Mouse (Mus musculus) ES-Bruce4 (cell line): ENCODE results near the gene Paxip1. TPM values are rescaled to one million over a fixed set of nuclear protein-coding genes. Genes with fewer than 3 reads are reported as not detected.

Experiments
- H3K27ac ChIP-seq: 2 replicates; pipeline ENCODE4 v1.5.1; 2012; ENCODE audit warnings: low read length, inconsistent platforms; ENCODE audit not compliant: insufficient read depth
- H3K27me3 ChIP-seq: 2 replicates; pipeline ENCODE4 v1.6.1; 2012; ENCODE audit warnings: mild to moderate bottlenecking, low read length, inconsistent platforms; ENCODE audit not compliant: control insufficient read depth, poor library complexity, insufficient read depth, severe bottlenecking
- H3K36me3 ChIP-seq: 2 replicates; pipeline ENCODE4 v1.6.1; 2012; ENCODE audit warnings: inconsistent platforms, mild to moderate bottlenecking, low read length, moderate library complexity; ENCODE audit not compliant: control insufficient read depth, poor library complexity, insufficient read depth, severe bottlenecking
- H3K4me1 ChIP-seq: one replicate; pipeline ENCODE4 v1.8.1; 2011; ENCODE audit warnings: low read length; ENCODE audit not compliant: control insufficient read depth, insufficient read depth
- H3K4me3 ChIP-seq: 2 replicates; pipeline ENCODE4 v1.5.1; 2011; ENCODE audit warnings: low read depth, mild to moderate bottlenecking, low read length
- H3K9ac ChIP-seq: 2 replicates; pipeline ENCODE4 v1.6.1; 2012; ENCODE audit warnings: low read depth, mild to moderate bottlenecking, inconsistent platforms; ENCODE audit not compliant: poor library complexity, severe bottlenecking
- H3K9me3 ChIP-seq: replicated peaks from 2 replicates; pipeline ENCODE4 v1.6.1; 2012; ENCODE audit warnings: mild to moderate bottlenecking, low read length, inconsistent platforms; ENCODE audit not compliant: control insufficient read depth, poor library complexity, insufficient read depth, severe bottlenecking
- CTCF ChIP-seq: IDR thresholded peaks from one replicate; pipeline ENCODE4 v1.8.1; 2011; ENCODE audit warnings: low read depth, low read length
- EP300 ChIP-seq: IDR thresholded peaks from 2 replicates; pipeline ENCODE4 v1.6.1; 2011; ENCODE audit warnings: low read depth, low read length; ENCODE audit not compliant: insufficient read depth
- POLR2A ChIP-seq: IDR thresholded peaks from one replicate; pipeline ENCODE4 v1.8.1; 2011; ENCODE audit warnings: low read length; ENCODE audit not compliant: insufficient read depth
- polyA plus RNA-seq: library from polyadenylated mRNA; stranded (reverse); fragments of >200 nt; gene quantifications from 2 replicates; pipeline ENCODE4 v1.2.4, GENCODE M21; 2011; ENCODE audit warnings: low read depth; ENCODE audit not compliant: missing spikeins, insufficient read depth, insufficient read length

Paxip1 gene
- polyA plus RNA-seq, 1 experiment, result 59.3 TPM

- no peak overlapping the region for H3K9ac ChIP-seq
- H3K36me3 ChIP-seq, result no peaks in the 10 kb centered on the region
- H3K9me3 ChIP-seq, result no peaks in the 10 kb centered on the region
- H3K4me1 ChIP-seq, result peaks cover 9% of the 10 kb centered on the region
- no peak overlapping the region for H3K4me3 ChIP-seq
- H3K27me3 ChIP-seq, result no peaks in the 10 kb centered on the region
- H3K27ac ChIP-seq, result peak overlapping the region; percentile 88
- no peak for TF ChIP-seq EP300
- TF ChIP-seq CTCF, result no peak
- TF ChIP-seq POLR2A, result no peak
These were observed 27.6 kb upstream of the Paxip1 start for GRCm38 (mm10) chr5:27818840-27819672.

DNA sequence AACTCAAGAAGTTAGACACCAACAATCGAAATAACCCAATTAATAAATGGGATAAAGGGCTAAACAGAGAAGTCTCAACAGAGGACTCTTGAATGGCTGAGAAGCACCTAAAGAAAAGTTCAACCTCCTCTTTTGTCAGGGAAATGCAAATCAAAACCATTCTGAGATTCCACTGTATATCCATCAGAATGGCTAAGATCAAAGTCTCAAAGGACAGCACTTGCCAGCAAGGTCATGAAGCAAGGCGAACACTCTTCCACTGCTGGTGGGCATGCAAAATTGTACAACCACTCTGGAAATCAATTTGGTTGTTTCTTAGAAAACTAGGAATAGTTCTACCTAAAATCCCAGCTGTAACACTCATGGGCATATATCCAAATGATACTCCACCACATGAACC, 22.8 kb upstream of the Paxip1 start:
- no peaks in the 10 kb centered on the region for H3K27me3 ChIP-seq
- H3K36me3 ChIP-seq, result no peaks in the 10 kb centered on the region
- no peak overlapping the region for H3K4me3 ChIP-seq
- H3K27ac ChIP-seq, result no peak overlapping the region
- H3K4me1 ChIP-seq, result peaks cover 12% of the 10 kb centered on the region
- 0 out of 2 replicates have a peak, but pooled peaks have one; percentile 47 for TF ChIP-seq EP300
- TF ChIP-seq CTCF, result no peak
- no peak overlapping the region for H3K9ac ChIP-seq
- H3K9me3 ChIP-seq, result no peaks in the 10 kb centered on the region

DNA sequence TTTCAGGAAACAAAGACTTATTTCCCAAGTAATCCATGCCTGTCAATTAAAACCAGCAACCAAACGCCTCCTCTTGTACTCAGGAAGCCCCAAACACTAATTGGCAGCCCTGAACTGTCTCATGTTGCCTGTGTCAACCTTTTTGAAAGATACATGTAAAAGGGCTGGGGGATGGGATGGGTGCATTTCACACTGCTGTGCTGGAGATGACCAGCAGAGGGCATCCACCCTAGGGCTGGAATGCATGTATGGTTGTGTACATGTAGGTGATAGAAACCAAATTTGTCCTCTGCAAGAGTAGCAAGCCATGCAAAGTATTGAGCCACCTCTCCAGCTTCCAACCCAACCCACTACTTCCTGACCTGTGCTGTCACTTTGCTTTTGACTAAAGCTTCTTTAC, 2.4 kb upstream of the Paxip1 start:
- Histone ChIP-seq H3K4me3 (no peak overlapping the region), H3K4me1 (peaks cover 8% of the 10 kb centered on the region), H3K27me3 (no peaks in the 10 kb centered on the region), H3K9me3 (no peaks in the 10 kb centered on the region), H3K36me3 (peaks cover 3% of the 10 kb centered on the region), H3K9ac (no peak overlapping the region), H3K27ac (no peak overlapping the region)
- peak; percentile 92 for TF ChIP-seq CTCF
- TF ChIP-seq POLR2A, result no peak

- Histone ChIP-seq H3K9me3 (no peaks in the 10 kb centered on the region), H3K4me1 (peaks cover 8% of the 10 kb centered on the region), H3K9ac (peak overlapping the region; percentile 89), H3K27ac (no peak overlapping the region), H3K27me3 (no peaks in the 10 kb centered on the region), H3K4me3 (peak overlapping the region; percentile 71), H3K36me3 (peaks cover 12% of the 10 kb centered on the region)
- TF ChIP-seq EP300 (no peak), CTCF (no peak)
These were observed 1.2 kb upstream of the Paxip1 start for GRCm38 (mm10) chr5:27792531-27793205.

DNA sequence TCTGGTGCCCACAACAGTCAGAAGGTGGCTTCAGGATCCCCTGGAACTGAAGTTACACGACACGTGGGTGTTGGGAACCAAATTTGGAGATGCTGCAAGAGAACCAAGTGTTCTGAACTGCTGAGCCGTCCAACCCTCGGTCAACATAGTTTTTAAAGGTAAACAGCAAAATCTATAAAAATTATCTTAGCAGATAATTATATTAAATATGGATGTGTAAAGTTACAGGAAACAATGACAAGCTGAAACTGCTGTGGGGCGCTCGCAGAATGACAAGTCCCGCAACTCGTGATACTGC, 631 bp upstream of the Paxip1 start:
- TF ChIP-seq POLR2A, result no peak
- TF ChIP-seq EP300, result no peak
- TF ChIP-seq CTCF, result no peak
- peak overlapping the region; percentile 89 for H3K9ac ChIP-seq
- H3K36me3 ChIP-seq, result peaks cover 17% of the 10 kb centered on the region
- peaks cover 8% of the 10 kb centered on the region for H3K4me1 ChIP-seq
- H3K27ac ChIP-seq, result peak overlapping the region; percentile 5; the same call in 1 of the 2 replicates
- no peaks in the 10 kb centered on the region for H3K27me3 ChIP-seq
- no peaks in the 10 kb centered on the region for H3K9me3 ChIP-seq
- peak overlapping the region; percentile 71 for H3K4me3 ChIP-seq

DNA sequence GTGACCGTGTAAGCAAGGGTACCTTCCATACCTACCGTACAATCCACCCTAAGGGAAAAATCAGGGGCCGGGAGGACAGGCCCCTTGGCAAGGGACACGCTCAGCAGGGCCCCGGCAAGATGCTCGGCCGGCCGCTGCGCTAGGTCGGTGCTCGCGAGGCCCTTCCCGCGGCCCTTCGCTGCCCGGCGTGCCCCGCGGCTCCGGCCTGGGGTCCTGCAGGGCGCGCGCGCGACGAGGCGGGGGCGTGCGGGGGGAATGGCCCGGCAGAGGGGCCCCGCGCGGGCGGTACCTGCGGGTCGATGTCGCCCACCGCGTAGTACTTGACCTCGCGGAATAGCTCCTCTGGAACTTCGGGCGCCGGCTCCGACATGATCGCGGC, 592 bp downstream of the Paxip1 start:
- peaks cover 8% of the 10 kb centered on the region for H3K4me1 ChIP-seq

More for the DNA sequence above, 592 bp downstream of the Paxip1 start:
- no peak for TF ChIP-seq POLR2A
- TF ChIP-seq EP300, result no peak
- peak overlapping the region; percentile 71 for H3K4me3 ChIP-seq
- H3K27ac ChIP-seq, result no peak overlapping the region
- H3K27me3 ChIP-seq, result no peaks in the 10 kb centered on the region
- peak overlapping the region; percentile 89 for H3K9ac ChIP-seq
- peaks cover 27% of the 10 kb centered on the region for H3K36me3 ChIP-seq
- no peaks in the 10 kb centered on the region for H3K9me3 ChIP-seq
